Mouse (Mus musculus) brain, embryonic 14.5 days (tissue): Measurements from ENCODE around the gene Olfr628.
"Not testable (repeated sequence)": the region's sequence is repeated elsewhere in the genome, so short reads cannot be mapped to it uniquely, and the experiment has no call there.

Experiments used
- CTCF ChIP-seq: fragments of 200-500 bp; IDR thresholded peaks from 2 replicates; pipeline ENCODE4 v1.5.1; 2012; ENCODE audit warnings: inconsistent platforms, mild to moderate bottlenecking, moderate library complexity, borderline replicate concordance; ENCODE audit not compliant: insufficient read depth, insufficient read length; ENCODE audit errors: extremely low read depth
- POLR2A ChIP-seq: fragments of 200-500 bp; IDR thresholded peaks from 2 replicates; pipeline ENCODE4 v1.6.1; 2012; ENCODE audit warnings: mild to moderate bottlenecking, inconsistent platforms, borderline replicate concordance; ENCODE audit not compliant: poor library complexity, insufficient read depth, insufficient read length, severe bottlenecking; ENCODE audit errors: extremely low read depth

DNA sequence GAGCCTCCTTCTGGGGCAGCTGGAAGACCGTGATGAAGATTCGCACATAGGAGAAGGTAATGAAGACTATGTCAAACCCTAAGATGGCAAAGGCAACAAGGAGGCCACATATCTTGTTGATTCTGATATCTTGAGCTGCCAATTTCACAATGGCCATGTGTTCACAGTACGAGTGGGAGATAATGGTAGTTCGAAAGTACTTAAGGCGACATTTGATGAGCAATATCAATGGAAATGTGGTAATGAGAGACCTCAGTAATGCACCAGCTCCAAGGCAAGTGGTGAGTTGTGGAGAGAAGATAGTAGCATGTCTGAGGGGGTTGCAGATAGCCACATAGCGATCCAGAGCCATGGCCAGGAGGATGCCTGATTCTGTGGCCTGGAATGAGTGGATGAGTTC is 37.5 kb downstream of the Olfr628 start:
- not testable (repeated sequence) for TF ChIP-seq CTCF, POLR2A
